Mouse (Mus musculus) midbrain, embryonic 13.5 days (tissue): ENCODE measurements around the gene Gm5800. TPM values are rescaled to one million over a fixed set of nuclear protein-coding genes. Genes with fewer than 3 reads are reported as not detected.
A peak's percentile ranks its signal among the peaks of the same experiment; 100 is the strongest.
"Not testable (repeated sequence)": the region's sequence is repeated elsewhere in the genome, so short reads cannot be mapped to it uniquely, and the experiment has no call there.

ENCODE experiments used
- ATAC-seq: fragments of 200-750 bp; cut with Nextera tagmentation; 2 replicates; pipeline ENCODE4 v1.8.0; 2017; ENCODE audit warnings: mild to moderate bottlenecking, moderate TSS enrichment, moderate library complexity
- H3K27ac ChIP-seq: fragments of 300-500 bp; sonication (generic); 2 replicates; pipeline ENCODE4 v1.5.1; 2015; ENCODE audit warnings: inconsistent platforms, mild to moderate bottlenecking, moderate library complexity
- H3K27me3 ChIP-seq: fragments of 300-500 bp; sonication (generic); 2 replicates; pipeline ENCODE4 v1.6.1; 2015; ENCODE audit warnings: mild to moderate bottlenecking, inconsistent platforms
- H3K36me3 ChIP-seq: fragments of 300-500 bp; sonication (generic); 2 replicates; pipeline ENCODE4 v1.6.1; 2015; ENCODE audit warnings: mild to moderate bottlenecking, inconsistent platforms
- H3K4me1 ChIP-seq: fragments of 300-500 bp; sonication (generic); replicated peaks from 2 replicates; pipeline ENCODE4 v1.6.1; 2015; ENCODE audit warnings: inconsistent platforms
- H3K4me2 ChIP-seq: fragments of 300-500 bp; sonication (generic); replicated peaks from 2 replicates; pipeline ENCODE4 v1.6.1; 2015; ENCODE audit warnings: moderate library complexity, mild to moderate bottlenecking, inconsistent platforms
- H3K4me3 ChIP-seq: fragments of 300-500 bp; sonication (generic); replicated peaks from 2 replicates; pipeline ENCODE4 v1.5.1; 2015; ENCODE audit warnings: mild to moderate bottlenecking, inconsistent platforms
- H3K9ac ChIP-seq: fragments of 300-500 bp; sonication (generic); replicated peaks from 2 replicates; pipeline ENCODE4 v1.6.1; 2015; ENCODE audit warnings: mild to moderate bottlenecking, inconsistent platforms
- H3K9me3 ChIP-seq: fragments of 300-500 bp; sonication (generic); 2 replicates; pipeline ENCODE4 v1.6.1; 2016; ENCODE audit warnings: mild to moderate bottlenecking, inconsistent platforms
- WGBS: fragments of 180-500 bp; shearing (Covaris S2); methylation state at CpG from one replicate; pipeline ENCODE4 v1.1.7; 2015; 5-methylcytosine and 5-hydroxymethylcytosine counted together
- polyA plus RNA-seq: library from polyadenylated mRNA; unstranded; fragments of >200 nt; fragmentation: Nextera tagmentation; extraction: Ambion mirVana; gene quantifications from 2 replicates; pipeline ENCODE4 v1.2.1, GENCODE M21; 2015

Gene Gm5800
- polyA plus RNA-seq, result not detected in 2 replicates

DNA sequence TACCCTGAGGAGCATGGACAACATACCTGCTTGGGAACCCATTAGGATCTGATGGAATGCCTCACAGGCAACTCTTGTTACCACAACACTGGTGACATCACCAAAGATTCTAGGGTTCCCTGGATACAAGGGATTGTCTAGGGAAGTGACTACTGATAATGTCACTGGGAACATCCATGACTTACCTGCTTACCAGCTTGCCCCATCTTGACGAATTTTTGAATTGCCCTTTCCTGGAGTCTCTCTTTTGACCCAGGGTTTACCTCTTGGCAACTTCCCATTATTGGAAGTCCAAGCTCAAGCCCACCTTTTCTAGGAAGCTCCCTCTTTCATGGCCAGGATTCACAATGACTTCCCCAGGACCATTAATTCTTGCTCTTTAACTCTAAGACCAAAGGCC lies at the start of gene Gm5800:
Gene Gm5800 (minus strand): TSS at position 101 of the 400 bp plus-strand sequence.
- H3K9ac ChIP-seq, result no peak within 1 kb of the TSS
- H3K27ac ChIP-seq, result no peak within 1 kb of the TSS
- WGBS, result 69% methylated on average over 1 of the region's 1 CpGs
- ATAC-seq, result no peak
- no peaks in the 10 kb centered on the region for H3K9me3 ChIP-seq
- no peaks in the 10 kb centered on the region for H3K27me3 ChIP-seq
- H3K4me3 ChIP-seq, result no peak within 1 kb of the TSS
- H3K36me3 ChIP-seq, result no peaks in the 10 kb centered on the region
- H3K4me2 ChIP-seq, result no peak within 1 kb of the TSS
- no peaks in the 10 kb centered on the region for H3K4me1 ChIP-seq

DNA sequence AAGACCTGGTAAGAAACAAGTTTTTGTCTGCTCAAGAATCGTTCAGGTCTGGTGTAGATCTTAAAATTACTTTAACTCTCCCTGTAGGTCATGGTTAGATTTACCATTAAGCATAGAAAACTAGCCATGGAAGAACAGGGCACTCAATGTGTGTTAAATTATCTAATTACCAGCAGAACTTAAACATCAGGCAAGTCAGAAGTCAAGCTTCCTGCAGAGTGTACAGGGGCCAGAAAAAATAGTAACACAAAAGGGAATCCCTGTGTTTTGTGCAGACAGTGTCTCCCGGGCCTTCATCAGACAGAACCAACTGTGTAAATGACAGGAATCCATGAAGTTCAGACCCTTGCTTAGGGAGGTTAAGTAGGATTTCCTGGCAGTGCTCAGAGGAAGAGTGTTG lies 39.0 kb upstream of the Gm5800 start:
- ATAC-seq, result no peak
- no peak overlapping the region for H3K4me2 ChIP-seq
- 76% methylated on average over 2 of the region's 2 CpGs for WGBS

DNA sequence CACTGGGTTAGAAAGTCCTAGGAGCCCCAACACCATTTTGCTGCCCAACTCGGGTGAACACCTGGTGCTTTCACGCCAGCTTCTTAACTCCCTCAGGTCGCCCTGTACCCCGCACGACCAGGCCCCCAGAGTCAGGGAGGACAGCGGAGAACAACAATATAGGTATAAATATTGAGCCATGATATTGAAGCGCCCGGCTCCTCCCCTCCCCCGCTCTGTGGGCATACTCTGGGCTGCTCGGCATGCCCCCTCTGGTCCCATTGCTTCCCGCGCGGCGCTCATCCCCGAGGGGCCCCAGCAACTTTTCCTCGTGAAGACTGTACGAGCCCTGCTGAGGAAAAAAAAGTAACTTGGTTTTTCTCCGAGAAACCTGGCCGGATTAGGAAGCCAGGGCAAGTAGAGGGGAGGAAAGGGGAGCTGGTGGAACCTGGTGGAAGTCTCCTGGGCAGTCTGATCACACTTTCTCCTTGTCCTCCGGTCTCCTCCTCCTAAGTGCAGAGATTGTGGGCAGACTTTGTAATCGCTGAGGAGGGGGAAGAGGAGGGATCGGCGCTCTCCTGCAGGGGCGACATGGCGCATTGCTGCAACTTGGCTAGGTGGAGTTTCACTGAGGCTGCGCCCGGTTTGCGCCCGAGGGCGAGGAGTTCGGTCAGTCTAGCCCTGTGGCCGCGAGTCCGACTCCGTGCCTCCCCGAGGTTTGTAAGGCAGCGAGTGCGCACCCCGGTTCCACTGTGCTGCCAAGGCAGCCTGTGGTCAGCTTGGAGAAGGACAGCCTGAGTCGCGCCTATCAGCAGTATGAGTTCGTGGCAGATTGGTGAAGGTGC lies 23.6 kb upstream of the Gm5800 start:
- H3K4me3 ChIP-seq, result peak overlapping the region; percentile 35
- ATAC-seq, result peak; percentile 67
- H3K9ac ChIP-seq, result 0 out of 2 replicates have a peak overlapping the region, but pooled peaks have one; percentile 28
- under 1% methylated on average over 42 of the region's 42 CpGs for WGBS
- H3K4me1 ChIP-seq, result peaks cover 22% of the 10 kb centered on the region
- H3K36me3 ChIP-seq, result no peaks in the 10 kb centered on the region
- no peak overlapping the region for H3K27ac ChIP-seq
- no peaks in the 10 kb centered on the region for H3K9me3 ChIP-seq
- peaks cover 53% of the 10 kb centered on the region for H3K27me3 ChIP-seq
- H3K4me2 ChIP-seq, result peak overlapping the region; percentile 62

More for the DNA sequence above, 39.0 kb upstream of the Gm5800 start:
- Histone ChIP-seq H3K4me1 (no peaks in the 10 kb centered on the region), H3K27ac (no peak overlapping the region), H3K9me3 (no peaks in the 10 kb centered on the region), H3K4me3 (no peak overlapping the region), H3K27me3 (no peaks in the 10 kb centered on the region), H3K36me3 (no peaks in the 10 kb centered on the region), H3K9ac (no peak overlapping the region)

DNA sequence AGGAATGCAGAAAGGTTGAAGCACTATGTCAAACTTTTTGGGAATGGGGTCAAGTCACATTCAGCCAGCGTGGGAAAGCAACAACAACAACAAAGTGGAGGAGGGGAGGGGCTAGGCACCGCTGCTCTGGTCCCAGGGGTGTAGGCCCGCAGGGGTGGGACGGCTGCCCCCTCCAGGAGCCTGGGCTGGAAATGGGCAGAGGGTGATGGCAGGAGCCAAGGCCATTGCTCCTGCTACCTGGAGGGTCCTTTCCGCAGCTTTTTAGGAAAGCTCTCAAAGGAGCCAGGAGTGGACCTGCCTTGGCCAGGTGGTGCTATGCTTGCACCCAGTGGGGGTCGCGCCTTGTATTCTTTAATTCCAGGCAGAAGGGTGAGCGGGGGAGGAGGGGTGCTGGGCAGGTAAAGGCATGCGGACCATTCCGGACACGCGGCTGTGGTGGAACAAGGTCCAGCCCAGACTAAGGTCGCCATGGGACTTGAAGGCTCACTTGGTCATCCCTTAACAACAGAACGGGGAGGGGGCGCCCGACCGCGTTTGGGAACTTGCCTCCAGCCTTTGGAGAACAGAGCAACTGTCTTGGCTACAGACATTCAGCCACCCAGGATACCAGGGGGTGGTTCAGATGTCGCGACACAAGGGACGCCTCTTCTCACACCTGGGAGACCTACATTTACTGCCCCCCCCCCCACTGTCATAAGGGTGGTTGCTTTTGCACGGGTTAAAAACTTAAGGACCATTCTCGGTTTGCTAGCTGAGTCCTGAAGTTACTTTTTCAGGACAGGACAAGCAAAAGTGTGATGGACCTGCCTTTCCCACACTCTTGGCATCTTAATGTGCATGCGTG lies 22.4 kb upstream of the Gm5800 start:
- Histone ChIP-seq H3K4me3 (peak overlapping the region; percentile 26), H3K4me2 (peak overlapping the region; percentile 51), H3K9ac (no peak overlapping the region), H3K4me1 (peaks cover 22% of the 10 kb centered on the region), H3K27me3 (peaks cover 53% of the 10 kb centered on the region), H3K27ac (no peak overlapping the region), H3K9me3 (no peaks in the 10 kb centered on the region), H3K36me3 (no peaks in the 10 kb centered on the region)
- 2% methylated on average over 24 of the region's 24 CpGs for WGBS
- 0 out of 2 replicates have a peak, but pooled peaks have one; percentile 53 for ATAC-seq

DNA sequence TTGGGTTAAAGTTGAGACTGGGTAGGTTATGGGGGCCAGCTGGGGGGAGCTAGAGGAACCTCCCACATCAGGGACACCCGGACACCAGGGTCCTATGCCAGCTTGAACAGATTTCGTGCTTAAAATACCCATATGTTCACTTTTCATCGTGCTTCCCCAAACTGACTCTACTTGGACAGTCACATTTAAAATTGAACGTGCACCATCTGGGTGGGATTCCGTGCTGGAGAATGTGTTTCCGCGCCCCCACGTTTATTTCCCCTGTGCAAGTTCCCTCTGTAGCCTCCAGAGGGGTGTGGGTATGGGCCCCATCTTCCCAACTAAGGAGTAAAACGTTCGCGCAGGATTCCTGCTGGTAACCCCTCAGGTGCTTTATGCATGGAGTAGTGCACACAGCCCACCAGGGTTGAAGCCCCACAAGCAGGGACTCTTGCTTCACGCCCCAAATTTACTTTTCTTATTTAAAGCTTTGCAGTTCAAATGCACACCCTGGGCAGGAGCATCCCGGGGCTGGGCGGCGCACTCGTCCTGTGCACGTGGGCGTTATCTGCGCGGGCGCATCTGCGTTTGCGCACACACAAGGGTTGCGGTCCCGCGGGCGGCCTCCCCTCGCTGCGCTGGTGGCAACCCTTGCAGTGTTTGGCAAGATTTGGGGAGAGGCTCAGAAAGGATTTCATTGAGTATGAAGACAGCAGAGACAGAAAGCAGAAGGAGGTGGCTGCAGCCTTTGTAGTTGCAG lies 21.6 kb upstream of the Gm5800 start:
- H3K27me3 ChIP-seq, result peaks cover 53% of the 10 kb centered on the region
- H3K27ac ChIP-seq, result no peak overlapping the region
- no peaks in the 10 kb centered on the region for H3K36me3 ChIP-seq
- H3K9me3 ChIP-seq, result no peaks in the 10 kb centered on the region
- H3K4me1 ChIP-seq, result peaks cover 22% of the 10 kb centered on the region
- 3% methylated on average over 29 of the region's 29 CpGs for WGBS
- no peak overlapping the region for H3K9ac ChIP-seq
- H3K4me3 ChIP-seq, result peak overlapping the region; percentile 26
- no peak for ATAC-seq
- H3K4me2 ChIP-seq, result peak overlapping the region; percentile 51

DNA sequence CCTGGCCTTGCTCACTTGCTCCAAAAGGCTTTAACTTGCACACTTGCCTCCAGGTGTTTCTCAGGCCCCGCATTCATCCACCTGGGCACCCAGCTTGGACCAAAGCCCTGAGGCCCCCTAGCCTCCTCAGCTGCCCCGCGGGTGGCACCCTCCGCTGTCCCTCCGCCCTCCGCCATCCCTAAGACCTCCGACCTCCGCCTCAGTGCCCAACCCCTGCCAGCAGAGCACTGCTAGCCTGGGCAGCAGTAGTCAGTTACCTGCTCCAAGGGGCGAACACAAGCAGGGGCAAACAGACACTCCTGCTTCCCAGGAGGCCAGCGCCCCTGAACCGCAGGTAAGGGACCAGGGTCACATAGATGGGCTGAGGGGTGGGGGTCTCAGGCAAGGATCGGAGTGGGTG lies 21.0 kb upstream of the Gm5800 start:
- no peak overlapping the region for H3K4me2 ChIP-seq
- 13% methylated on average over 12 of the region's 12 CpGs for WGBS

DNA sequence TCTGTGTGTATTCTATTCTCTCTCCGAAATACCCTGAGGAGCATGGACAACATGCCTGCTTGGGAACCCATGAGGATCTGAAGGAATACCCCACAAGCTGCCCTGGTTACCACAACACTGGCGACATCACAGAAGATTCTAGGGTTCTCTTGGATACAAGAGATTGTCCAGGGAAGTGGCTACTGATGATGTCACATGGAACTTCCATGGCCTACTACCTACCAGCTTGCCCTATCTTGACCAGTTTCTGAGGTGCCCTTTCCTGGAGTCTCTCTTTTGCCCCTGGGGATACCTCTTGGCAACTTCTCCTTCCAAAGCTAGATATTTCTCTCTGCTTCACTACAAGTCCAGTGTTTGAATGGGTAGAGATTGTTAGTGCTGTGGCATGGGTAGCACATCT lies 21.6 kb downstream of the Gm5800 start, which contains the start of gene Gm17079:
Gene Gm17079 (minus strand): TSS at position 101 of the 400 bp plus-strand sequence.
- WGBS, result 83% methylated on average over 1 of the region's 2 CpGs

More for the DNA sequence above, 21.0 kb upstream of the Gm5800 start:
- Histone ChIP-seq H3K36me3 (no peaks in the 10 kb centered on the region), H3K9ac (no peak overlapping the region), H3K9me3 (no peaks in the 10 kb centered on the region), H3K27ac (no peak overlapping the region), H3K4me3 (no peak overlapping the region), H3K4me1 (peaks cover 22% of the 10 kb centered on the region), H3K27me3 (peaks cover 53% of the 10 kb centered on the region)
- ATAC-seq, result no peak

DNA sequence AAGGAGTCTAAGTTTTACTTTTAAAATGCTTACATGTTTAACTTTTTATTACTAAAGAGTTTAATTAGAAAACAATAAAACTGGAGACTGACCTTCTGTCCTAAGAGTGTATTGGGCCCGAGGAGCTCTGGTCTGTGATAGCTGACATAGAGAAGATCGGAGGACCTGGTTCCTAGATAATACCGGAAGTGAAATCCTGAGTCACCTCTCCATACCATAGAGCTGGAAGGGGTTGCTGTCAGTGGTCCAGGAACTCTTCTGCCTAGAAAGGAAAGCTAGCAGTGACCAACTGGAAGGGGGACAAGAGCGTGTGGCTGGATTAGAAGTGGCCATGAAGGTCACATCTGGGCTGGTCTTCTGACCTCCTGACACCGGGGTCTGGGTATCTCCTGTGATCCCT lies 39.7 kb downstream of the Gm5800 start:
- H3K4me3 ChIP-seq, result no peak overlapping the region
- H3K4me2 ChIP-seq, result no peak overlapping the region
- no peaks in the 10 kb centered on the region for H3K36me3 ChIP-seq
- no peak overlapping the region for H3K9ac ChIP-seq
- H3K4me1 ChIP-seq, result no peaks in the 10 kb centered on the region
- no peaks in the 10 kb centered on the region for H3K9me3 ChIP-seq
- H3K27me3 ChIP-seq, result no peaks in the 10 kb centered on the region
- H3K27ac ChIP-seq, result no peak overlapping the region
- ATAC-seq, result no peak
- 89% methylated on average over 5 of the region's 5 CpGs for WGBS

More for the DNA sequence above, 21.6 kb downstream of the Gm5800 start, which contains the start of gene Gm17079:
- not testable (repeated sequence) for H3K36me3 ChIP-seq, H3K4me1 ChIP-seq, H3K9ac ChIP-seq, H3K27me3 ChIP-seq, H3K4me2 ChIP-seq, H3K9me3 ChIP-seq, H3K27ac ChIP-seq, ATAC-seq, H3K4me3 ChIP-seq

Other genes starting within 250 kb of the Gm5800 start
- not detected in 2 replicates for gene Gm5622, start 164.4 kb downstream of the Gm5800 start, polyA plus RNA-seq
- not detected in 2 replicates for gene Gm17175, start 143.1 kb downstream of the Gm5800 start, polyA plus RNA-seq
- gene Gm17174, start 125.0 kb downstream of the Gm5800 start, polyA plus RNA-seq, result not detected in 2 replicates
- gene Gm17078, start 105.9 kb downstream of the Gm5800 start, polyA plus RNA-seq, result not detected in 2 replicates
- not detected in 2 replicates for gene Gm4181, start 81.5 kb downstream of the Gm5800 start, polyA plus RNA-seq
- gene Gm17079, start 21.7 kb downstream of the Gm5800 start, polyA plus RNA-seq, result not detected in 2 replicates
- not detected in 2 replicates for gene Ang4, start 56.4 kb upstream of the Gm5800 start, polyA plus RNA-seq
- gene AY358078, start 82.9 kb upstream of the Gm5800 start, polyA plus RNA-seq, result not detected in 2 replicates
- gene Ear6, start 136.5 kb upstream of the Gm5800 start, polyA plus RNA-seq, result not detected in 2 replicates
- gene Mettl17, start 167.7 kb upstream of the Gm5800 start, polyA plus RNA-seq, result 82.7 and 87.6 TPM in 2 replicates
- 1.8 and 2.0 TPM in 2 replicates for gene Slc39a2, start 175.7 kb upstream of the Gm5800 start, polyA plus RNA-seq
- gene Ndrg2, start 197.0 kb upstream of the Gm5800 start, polyA plus RNA-seq, result 66.6 and 69.7 TPM in 2 replicates
- not detected in 2 replicates for gene Tppp2, start 201.2 kb upstream of the Gm5800 start, polyA plus RNA-seq
- gene Rnase13, start 205.6 kb upstream of the Gm5800 start, polyA plus RNA-seq, result not detected in 2 replicates